Mouse (Mus musculus) skeletal muscle tissue, adult 2 months (tissue): ENCODE data around the gene Prx.

Experiments
- DNase-seq: peaks from one replicate; pipeline ENCODE4 v3.0.0-alpha.2; 2012; ENCODE audit warnings: low read depth, low spot score

The Prx gene

DNA sequence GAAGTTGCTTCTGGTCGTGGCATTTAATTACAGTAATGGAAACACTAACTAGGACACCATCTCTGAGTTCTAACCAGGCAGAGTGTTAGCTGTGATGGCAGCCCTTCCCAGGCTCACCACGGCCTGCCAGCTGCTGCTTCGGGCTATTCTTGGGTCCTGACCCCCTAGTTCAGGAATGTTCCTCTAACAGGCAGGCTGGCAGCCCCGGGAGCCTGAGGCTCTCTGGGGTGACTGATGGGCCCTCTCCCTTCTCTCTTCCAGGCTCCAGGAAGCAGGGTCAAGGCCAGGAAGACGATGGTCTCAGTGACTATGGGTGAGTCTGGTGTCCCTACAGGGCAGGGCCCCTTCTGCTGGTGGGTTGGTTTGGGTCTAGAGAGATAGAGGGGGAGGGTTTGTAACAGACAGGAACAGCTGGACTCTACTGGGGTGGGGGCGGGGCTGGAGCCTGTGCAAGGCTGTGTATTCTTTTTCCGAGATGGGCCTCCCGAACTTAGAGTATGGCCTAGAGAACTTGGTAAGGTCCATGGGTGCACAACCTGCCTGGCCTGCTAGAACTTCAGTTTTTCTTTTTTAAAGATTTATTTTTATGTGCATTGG lies 61.3 kb downstream of the Prx start:
- DNase-seq, result peak; percentile 88

GRCm38 (mm10) chr7:27560978-27561377 lies 61.9 kb downstream of the Prx start:
- no peak for DNase-seq
